Comparison of ENCODE assay signal across 35 mouse cellular contexts in the genomic region with DNA sequence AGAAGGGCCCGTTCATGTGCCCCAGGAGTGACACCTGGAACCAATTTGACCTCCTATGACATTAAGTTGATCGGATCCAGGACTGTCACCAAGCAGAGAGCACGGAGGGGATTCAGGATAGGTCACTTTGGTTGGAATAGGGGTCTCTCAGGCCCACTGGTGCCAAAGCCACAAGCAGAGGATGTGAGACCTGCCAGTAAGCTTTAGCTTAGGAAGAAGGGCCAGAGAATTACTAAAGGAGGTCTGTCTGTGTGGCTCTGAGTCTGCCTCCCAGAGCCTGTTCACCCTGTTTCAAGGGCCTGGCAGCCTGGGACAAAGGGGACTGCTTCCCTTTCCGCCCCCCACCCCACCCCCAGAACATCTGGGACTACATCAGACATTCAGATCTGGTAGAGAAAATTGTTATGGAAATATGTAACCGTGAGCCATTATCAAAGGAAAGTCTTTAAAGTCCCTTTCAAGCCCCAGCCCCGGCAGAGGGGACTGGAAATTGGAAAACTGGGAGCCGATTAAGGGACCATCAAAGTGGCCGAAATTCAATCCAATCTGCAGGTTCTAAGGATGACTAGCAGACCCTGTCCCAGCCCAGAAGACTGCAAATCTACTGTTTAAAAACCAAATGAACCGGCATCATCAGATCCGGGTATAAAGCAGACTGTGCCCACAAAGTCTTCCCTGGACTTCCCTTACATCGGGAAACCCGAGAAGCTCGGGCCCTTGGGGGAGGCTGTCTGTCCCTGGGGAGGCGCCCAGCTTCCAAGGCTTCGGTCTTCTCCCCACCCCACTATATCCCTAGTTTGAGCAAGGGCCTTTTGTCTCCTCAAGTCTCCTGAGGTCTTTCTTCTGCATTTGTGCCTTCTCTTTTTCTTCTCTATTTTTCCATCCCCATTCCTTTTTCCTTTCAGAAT. TPM values are rescaled to one million over a fixed set of nuclear protein-coding genes. Genes with fewer than 3 reads are reported as not detected.
DNase-seq lines count a peak whose midpoint lies in the region; ATAC-seq and TF ChIP-seq lines count a peak whose summit lies in the region.
"Had no signal": no experiment of that assay in that cellular context is flagged by ENCODE, and none has a peak within 500 bp of the region (broad histone marks: within the 10 kb centered on the region; RNA-seq: fewer than 3 reads in every experiment).

No protein-coding gene starts in this region.

- H3K9me3 ChIP-seq in midbrain, embryonic 14.5 days (ENCODE audit: control insufficient read depth, low read length), result no peaks in the 10 kb centered on the region
- H3K9me3 ChIP-seq in midbrain, embryonic 15.5 days, result no peaks in the 10 kb centered on the region
- H3K9me3 ChIP-seq in embryonic facial prominence, embryonic 13.5 days, result no peaks in the 10 kb centered on the region
- no peaks in the 10 kb centered on the region for H3K9me3 ChIP-seq in limb, embryonic 13.5 days
- H3K9me3 ChIP-seq: heart, embryonic 13.5 days; hindbrain, embryonic 12.5 days; midbrain, embryonic 13.5 days had no signal

- no peak for ATAC-seq in midbrain, embryonic 14.5 days (ENCODE audit: low FRiP score, low TSS enrichment)
- ATAC-seq in midbrain, embryonic 15.5 days (replicated peaks), result no peak
- no peak for ATAC-seq in embryonic facial prominence, embryonic 13.5 days (ENCODE audit: insufficient number of reproducible peaks, insufficient read depth, low FRiP score, low TSS enrichment, low read depth)
- no peak for ATAC-seq in limb, embryonic 13.5 days (ENCODE audit: low FRiP score, low read depth)
- ATAC-seq: midbrain, embryonic 13.5 days; Patski had no signal

- H3K27ac ChIP-seq in gastrocnemius, adult 2 months, result no peak overlapping the region
- no peak overlapping the region for H3K27ac ChIP-seq in midbrain, embryonic 14.5 days (replicated peaks; ENCODE audit: low read depth, low read length)
- no peak overlapping the region for H3K27ac ChIP-seq in midbrain, embryonic 15.5 days
- H3K27ac ChIP-seq in embryonic facial prominence, embryonic 13.5 days, result peak overlapping the region; percentile 90
- H3K27ac ChIP-seq in limb, embryonic 13.5 days, result no peak overlapping the region
- H3K27ac ChIP-seq: heart, adult 2 months; heart, embryonic 13.5 days; hindbrain, embryonic 12.5 days; kidney, postnatal 0 days; midbrain, embryonic 13.5 days had no signal

- H3K4me3 ChIP-seq in gastrocnemius, adult 2 months, result no peak overlapping the region
- no peak overlapping the region for H3K4me3 ChIP-seq in midbrain, embryonic 14.5 days (replicated peaks; ENCODE audit: low read depth, low read length)
- no peak overlapping the region for H3K4me3 ChIP-seq in midbrain, embryonic 15.5 days
- H3K4me3 ChIP-seq in embryonic facial prominence, embryonic 13.5 days, result peak overlapping the region; percentile 13
- 0 out of 2 replicates have a peak overlapping the region, but pooled peaks have one; percentile 16 for H3K4me3 ChIP-seq in limb, embryonic 13.5 days
- H3K4me3 ChIP-seq: heart, adult 2 months; hindbrain, embryonic 12.5 days; midbrain, embryonic 13.5 days had no signal

- H3K4me1 ChIP-seq in midbrain, embryonic 14.5 days (ENCODE audit: control insufficient read depth, insufficient read depth, low read length), result peaks cover 6% of the 10 kb centered on the region; the same call in 1 of the 2 replicates
- peaks cover 9% of the 10 kb centered on the region for H3K4me1 ChIP-seq in midbrain, embryonic 15.5 days
- peaks cover 58% of the 10 kb centered on the region for H3K4me1 ChIP-seq in embryonic facial prominence, embryonic 13.5 days
- H3K4me1 ChIP-seq in limb, embryonic 13.5 days, result peaks cover 51% of the 10 kb centered on the region

- 3% methylated on average over 15 of the region's 15 CpGs for WGBS in midbrain, embryonic 14.5 days
- 4% methylated on average over 15 of the region's 15 CpGs for WGBS in midbrain, embryonic 15.5 days
- WGBS in embryonic facial prominence, embryonic 13.5 days, result 3% methylated on average over 15 of the region's 15 CpGs
- 5% methylated on average over 15 of the region's 15 CpGs for WGBS in limb, embryonic 13.5 days

- intact Hi-C loops in gastrocnemius, adult 2 months (cut with DNase I), result no loop called here
- intact Hi-C loops in gastrocnemius, postnatal 36 days (cut with DNase I), result no loop called here

- H3K36me3 ChIP-seq in midbrain, embryonic 14.5 days (ENCODE audit: control insufficient read depth, insufficient read depth, low read length), result no peaks in the 10 kb centered on the region
- no peaks in the 10 kb centered on the region for H3K36me3 ChIP-seq in midbrain, embryonic 15.5 days (replicated peaks)
- no peaks in the 10 kb centered on the region for H3K36me3 ChIP-seq in embryonic facial prominence, embryonic 13.5 days
- no peaks in the 10 kb centered on the region for H3K36me3 ChIP-seq in limb, embryonic 13.5 days
- H3K36me3 ChIP-seq: heart, embryonic 13.5 days; hindbrain, embryonic 12.5 days; midbrain, embryonic 13.5 days had no signal

- peak; percentile 11 for DNase-seq in gastrocnemius, adult 2 months
- DNase-seq in gastrocnemius, postnatal 36 days, result no peak
- DNase-seq in midbrain, embryonic 14.5 days, result peak; percentile 13
- DNase-seq in testis, postnatal 10 days (ENCODE audit: low spot score), result no peak
- DNase-seq in adrenal gland, postnatal 36 days, result no peak
- DNase-seq: cerebellum, adult 2 months; cerebellum, postnatal 25 days; gastrocnemius, postnatal 25 days; heart, adult 2 months; heart, postnatal 14 days; kidney, adult 2 months; layer of hippocampus, adult 9-11 months; lung, adult 18-20 months; lung, postnatal 10 days; thymus, adult 2 months; thymus, postnatal 4 days had no signal

- no peak overlapping the region for H3K4me2 ChIP-seq in midbrain, embryonic 14.5 days (ENCODE audit: low read length)
- H3K4me2 ChIP-seq in midbrain, embryonic 15.5 days, result no peak overlapping the region
- peak overlapping the region; percentile 85 for H3K4me2 ChIP-seq in embryonic facial prominence, embryonic 13.5 days
- peak overlapping the region; percentile 83 for H3K4me2 ChIP-seq in limb, embryonic 13.5 days (replicated peaks)
- H3K4me2 ChIP-seq: hindbrain, embryonic 12.5 days; liver, embryonic 11.5 days; midbrain, embryonic 13.5 days had no signal

- peaks cover 71% of the 10 kb centered on the region for H3K27me3 ChIP-seq in midbrain, embryonic 14.5 days (ENCODE audit: control insufficient read depth, insufficient read depth, low read length)
- peaks cover 67% of the 10 kb centered on the region for H3K27me3 ChIP-seq in midbrain, embryonic 15.5 days (replicated peaks)
- H3K27me3 ChIP-seq in embryonic facial prominence, embryonic 13.5 days, result peaks cover 66% of the 10 kb centered on the region
- H3K27me3 ChIP-seq in limb, embryonic 13.5 days, result peaks cover 76% of the 10 kb centered on the region

- no peak for TF ChIP-seq CTCF in gastrocnemius, adult 2 months (IDR thresholded peaks at IDR 0.05)

- H3K9ac ChIP-seq in midbrain, embryonic 14.5 days (replicated peaks; ENCODE audit: low read length), result no peak overlapping the region
- no peak overlapping the region for H3K9ac ChIP-seq in midbrain, embryonic 15.5 days
- H3K9ac ChIP-seq in embryonic facial prominence, embryonic 13.5 days, result peak overlapping the region; percentile 55; the same call in 1 of the 2 replicates
- no peak overlapping the region for H3K9ac ChIP-seq in limb, embryonic 13.5 days
- H3K9ac ChIP-seq: heart, embryonic 13.5 days; hindbrain, embryonic 12.5 days; midbrain, embryonic 13.5 days had no signal

RNA-seq across cellular contexts. Expression of a gene that starts 13.5 kb away (rescaled TPM):
- total RNA-seq in gastrocnemius, adult 2 months (2021), result not detected
- total RNA-seq in gastrocnemius, postnatal 36 days (2021), result not detected
- polyA plus RNA-seq in midbrain, embryonic 14.5 days (2014; fragmentation: Nextera tagmentation; extraction: Ambion mirVana), result 0.74 TPM in 1 of 2 replicates, not detected in the other
- 1.0 and 1.2 TPM in 2 replicates for polyA plus RNA-seq in midbrain, embryonic 15.5 days (2015; fragmentation: Nextera tagmentation; extraction: Ambion mirVana)
- 31.5 and 50.5 TPM in 2 replicates for polyA plus RNA-seq in embryonic facial prominence, embryonic 13.5 days (2015; fragmentation: Nextera tagmentation; extraction: Ambion mirVana)
- 11.5 and 13.7 TPM in 2 replicates for polyA plus RNA-seq in limb, embryonic 13.5 days (2015; fragmentation: Nextera tagmentation; extraction: Ambion mirVana)
- not detected for total RNA-seq in adrenal gland, postnatal 36 days (2021)
- total RNA-seq: adrenal gland, adult 18-20 months; gastrocnemius, postnatal 25 days; heart, adult 2 months; heart, postnatal 14 days; megakaryocyte progenitor cell, adult 5-6 weeks; neutrophil, adult 5-6 weeks had no signal
- polyA plus RNA-seq: heart, adult 2 months; kidney, adult 2 months; large intestine, adult 2 months; small intestine, adult 2 months had no signal

RNA-seq across cellular contexts. Expression of a gene that starts 26.5 kb away (rescaled TPM):
- total RNA-seq in gastrocnemius, adult 2 months (2021), result not detected
- not detected for total RNA-seq in gastrocnemius, postnatal 36 days (2021)
- not detected in 2 replicates for polyA plus RNA-seq in midbrain, embryonic 14.5 days (2014; fragmentation: Nextera tagmentation; extraction: Ambion mirVana)
- polyA plus RNA-seq in midbrain, embryonic 15.5 days (2015; fragmentation: Nextera tagmentation; extraction: Ambion mirVana), result not detected in 2 replicates
- 0.34 and 0.44 TPM in 2 replicates for polyA plus RNA-seq in embryonic facial prominence, embryonic 13.5 days (2015; fragmentation: Nextera tagmentation; extraction: Ambion mirVana)
- 0.14 TPM in 1 of 2 replicates, not detected in the other for polyA plus RNA-seq in limb, embryonic 13.5 days (2015; fragmentation: Nextera tagmentation; extraction: Ambion mirVana)
- total RNA-seq in adrenal gland, postnatal 36 days (2021), result not detected
- total RNA-seq: adrenal gland, adult 18-20 months; ES-E14; gastrocnemius, postnatal 25 days; heart, adult 2 months; heart, postnatal 14 days; left cerebral cortex, adult 18-20 months; megakaryocyte progenitor cell, adult 5-6 weeks; neutrophil, adult 5-6 weeks had no signal
- polyA plus RNA-seq: cerebellum, adult 2 months; heart, adult 2 months; heart, embryonic 13.5 days; hindbrain, embryonic 12.5 days; kidney, postnatal 0 days; large intestine, adult 2 months; liver, embryonic 11.5 days; midbrain, embryonic 13.5 days; Patski; small intestine, adult 2 months; stomach, embryonic 16.5 days had no signal

RNA-seq across cellular contexts. Expression of a gene that starts 49.8 kb away (rescaled TPM):
- not detected for total RNA-seq in gastrocnemius, adult 2 months (2021)
- total RNA-seq in gastrocnemius, postnatal 36 days (2021), result not detected
- polyA plus RNA-seq in midbrain, embryonic 14.5 days (2014; fragmentation: Nextera tagmentation; extraction: Ambion mirVana), result not detected in 2 replicates
- not detected in 2 replicates for polyA plus RNA-seq in midbrain, embryonic 15.5 days (2015; fragmentation: Nextera tagmentation; extraction: Ambion mirVana)
- polyA plus RNA-seq in embryonic facial prominence, embryonic 13.5 days (2015; fragmentation: Nextera tagmentation; extraction: Ambion mirVana), result not detected in 2 replicates
- not detected in 2 replicates for polyA plus RNA-seq in limb, embryonic 13.5 days (2015; fragmentation: Nextera tagmentation; extraction: Ambion mirVana)
- total RNA-seq in adrenal gland, postnatal 36 days (2021), result not detected
- total RNA-seq: adrenal gland, adult 18-20 months; ES-E14; gastrocnemius, postnatal 25 days; heart, adult 2 months; heart, postnatal 14 days; left cerebral cortex, adult 18-20 months; left cerebral cortex, postnatal 25 days; megakaryocyte progenitor cell, adult 5-6 weeks; neutrophil, adult 5-6 weeks had no signal
- polyA plus RNA-seq: cerebellum, adult 2 months; frontal cortex, adult 2 months; heart, adult 2 months; heart, embryonic 13.5 days; hindbrain, embryonic 12.5 days; kidney, adult 2 months; kidney, postnatal 0 days; large intestine, adult 2 months; liver, embryonic 11.5 days; midbrain, embryonic 13.5 days; Patski; small intestine, adult 2 months; stomach, embryonic 16.5 days; thymus, adult 2 months had no signal

RNA-seq across cellular contexts. Expression of a gene that starts 50.1 kb away (rescaled TPM):
- total RNA-seq in gastrocnemius, adult 2 months (2021), result 10 to 100 TPM; 16.6 to 20.4 TPM
- total RNA-seq in gastrocnemius, postnatal 36 days (2021), result 10 to 100 TPM; 14.4 to 14.7 TPM
- 154 and 189 TPM in 2 replicates for polyA plus RNA-seq in midbrain, embryonic 14.5 days (2014; fragmentation: Nextera tagmentation; extraction: Ambion mirVana)
- 178 and 182 TPM in 2 replicates for polyA plus RNA-seq in midbrain, embryonic 15.5 days (2015; fragmentation: Nextera tagmentation; extraction: Ambion mirVana)
- polyA plus RNA-seq in embryonic facial prominence, embryonic 13.5 days (2015; fragmentation: Nextera tagmentation; extraction: Ambion mirVana), result 65.3 and 69.1 TPM in 2 replicates
- 62.5 and 68.4 TPM in 2 replicates for polyA plus RNA-seq in limb, embryonic 13.5 days (2015; fragmentation: Nextera tagmentation; extraction: Ambion mirVana)
- 10 to 100 TPM; 31.1 to 33.5 TPM for total RNA-seq in adrenal gland, postnatal 36 days (2021)

Comparison
In these comparisons a context has a peak if more than half of its experiments do, and no peak if none do; other contexts are left out.
1. DNase-seq: peak in gastrocnemius, adult 2 months (single experiment) and midbrain, embryonic 14.5 days (single experiment); none in gastrocnemius, postnatal 36 days (0 of 2), testis, postnatal 10 days (single experiment) and adrenal gland, postnatal 36 days (0 of 2).
2. H3K4me3 ChIP-seq: peak in embryonic facial prominence, embryonic 13.5 days (single experiment) and limb, embryonic 13.5 days (single experiment); none in gastrocnemius, adult 2 months (single experiment), midbrain, embryonic 14.5 days (single experiment) and midbrain, embryonic 15.5 days (single experiment).
3. H3K4me2 ChIP-seq: peak in embryonic facial prominence, embryonic 13.5 days (single experiment) and limb, embryonic 13.5 days (single experiment); none in midbrain, embryonic 14.5 days (single experiment) and midbrain, embryonic 15.5 days (single experiment).